Mouse (Mus musculus) gastrocnemius, postnatal 14 days (tissue): ENCODE measurements around the gene Gm11115. TPM values are rescaled to one million over a fixed set of nuclear protein-coding genes. Genes with fewer than 3 reads are reported as not detected.

Source experiments
- DNase-seq: peaks from one replicate; pipeline ENCODE4 v3.0.0; 2021; ENCODE audit warnings: mixed read lengths
- intact Hi-C: fragments of 180-260 bp; cut with DNase I; formaldehyde crosslinking; loops from one replicate; pipeline ENCODE4 v1.15.1; 2025; ENCODE audit warnings: low total_unique reads
- long read RNA-seq, 2 experiments: library from polyadenylated mRNA; stranded (forward); transcript quantifications; one replicate each; pipeline ENCODE4 v2.0.0; 2021
- total RNA-seq, 2 experiments: library from RNA; stranded (reverse); gene quantifications; 2 replicates each; pipeline ENCODE4 v1.2.3; 2021

Gm11115 gene
- not detected for total RNA-seq
- long read RNA-seq, experiment 1: 0 reads
- long read RNA-seq, experiment 2: 0 reads

- DNase-seq: no peak
- intact Hi-C loops: no loop called here
Measured at GRCm38 (mm10) chr5:88153999-88154398, at the start of gene Gm11115. Gm11115 (minus strand) TSS chr5:88154099.

GRCm38 (mm10) chr5:88111430-88111829 is 42.5 kb downstream of the Gm11115 start, which contains the start of gene Gm11116:
Gm11116 (minus strand) TSS chr5:88111530.
- intact Hi-C loops: no loop called here
- no peak for DNase-seq

Other genes starting within 250 kb of the Gm11115 start
- gene Csn3, start 228.5 kb downstream of the Gm11115 start, total RNA-seq: not detected
- gene 2310003L06Rik, start 184.6 kb downstream of the Gm11115 start, total RNA-seq: not detected
- not detected for gene Gm28434, start 184.6 kb downstream of the Gm11115 start, total RNA-seq
- gene Cabs1, start 174.7 kb downstream of the Gm11115 start, total RNA-seq: not detected
- gene Smr3a, start 151.6 kb downstream of the Gm11115 start, total RNA-seq: not detected
- gene Smr2, start 67.5 kb downstream of the Gm11115 start, total RNA-seq: not detected
- gene Gm11116, start 42.6 kb downstream of the Gm11115 start, total RNA-seq: not detected
- gene Gm7714, start 114.8 kb upstream of the Gm11115 start, total RNA-seq: not detected
- gene Prol1, start 163.2 kb upstream of the Gm11115 start, total RNA-seq: not detected
- not detected for gene Amtn, start 222.0 kb upstream of the Gm11115 start, total RNA-seq